26 mouse cellular contexts compared by ENCODE assay signal in the genomic region with DNA sequence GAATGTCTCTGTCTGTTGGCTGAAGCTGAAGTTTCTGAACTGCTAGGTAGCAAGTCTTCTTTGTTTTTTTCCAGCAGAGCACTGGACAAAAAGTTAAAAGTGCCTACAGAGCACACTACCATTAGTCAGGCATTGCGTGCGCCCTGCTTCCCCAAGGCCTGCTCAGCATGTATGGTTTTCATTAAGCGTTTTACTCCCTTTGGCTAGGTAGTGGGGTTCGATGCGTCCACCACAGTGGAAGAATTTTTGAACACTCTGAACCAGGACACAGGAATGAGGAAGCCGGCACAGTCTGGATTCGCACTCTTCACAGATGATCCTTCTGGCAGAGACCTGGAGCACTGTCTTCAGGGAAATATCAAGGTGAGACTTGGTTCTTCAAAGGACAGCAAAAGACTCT. TPM values are rescaled to one million over a fixed set of nuclear protein-coding genes. Genes with fewer than 3 reads are reported as not detected.
DNase-seq lines count a peak whose midpoint lies in the region; ATAC-seq lines count a peak whose summit lies in the region.
"Had no signal": no experiment of that assay in that cellular context is flagged by ENCODE, and none has a peak within 500 bp of the region (broad histone marks: within the 10 kb centered on the region; RNA-seq: fewer than 3 reads in every experiment).

No protein-coding gene starts in this region.

- H3K27ac ChIP-seq in heart, embryonic 10.5 days = no peak overlapping the region
- H3K27ac ChIP-seq in embryonic facial prominence, embryonic 12.5 days = 0 out of 2 replicates have a peak overlapping the region, but pooled peaks have one; percentile 14
- H3K27ac ChIP-seq in limb, embryonic 10.5 days = no peak overlapping the region
- H3K27ac ChIP-seq in limb, embryonic 15.5 days = no peak overlapping the region
- H3K27ac ChIP-seq: heart, embryonic 15.5 days; hindbrain, embryonic 12.5 days; hindbrain, postnatal 0 days; intestine, embryonic 15.5 days; liver, embryonic 15.5 days; midbrain, embryonic 10.5 days; stomach, postnatal 0 days had no signal

- H3K36me3 ChIP-seq in heart, embryonic 10.5 days = 0 out of 2 replicates have a peak, but pooled peaks cover 2% of the 10 kb centered on the region
- H3K36me3 ChIP-seq in embryonic facial prominence, embryonic 12.5 days = peaks cover 6% of the 10 kb centered on the region; the same call in 1 of the 2 replicates
- peaks cover 7% of the 10 kb centered on the region; the same call in 1 of the 2 replicates for H3K36me3 ChIP-seq in limb, embryonic 10.5 days
- H3K36me3 ChIP-seq in limb, embryonic 15.5 days = peaks cover 11% of the 10 kb centered on the region
- H3K36me3 ChIP-seq: heart, embryonic 15.5 days; hindbrain, embryonic 12.5 days; intestine, embryonic 15.5 days; liver, embryonic 15.5 days had no signal

- H3K9ac ChIP-seq in embryonic facial prominence, embryonic 12.5 days = no peak overlapping the region
- H3K9ac ChIP-seq in limb, embryonic 15.5 days = no peak overlapping the region
- H3K9ac ChIP-seq: heart, embryonic 15.5 days; hindbrain, embryonic 12.5 days; intestine, embryonic 15.5 days; liver, embryonic 15.5 days; lung, embryonic 14.5 days had no signal

- WGBS in heart, embryonic 10.5 days = 91% methylated on average over 7 of the region's 7 CpGs
- 52% methylated on average over 7 of the region's 7 CpGs for WGBS in embryonic facial prominence, embryonic 12.5 days
- 57% methylated on average over 7 of the region's 7 CpGs for WGBS in limb, embryonic 10.5 days
- WGBS in limb, embryonic 15.5 days = 44% methylated on average over 7 of the region's 7 CpGs

- H3K9me3 ChIP-seq in heart, embryonic 10.5 days = no peaks in the 10 kb centered on the region
- H3K9me3 ChIP-seq in embryonic facial prominence, embryonic 12.5 days = no peaks in the 10 kb centered on the region
- no peaks in the 10 kb centered on the region for H3K9me3 ChIP-seq in limb, embryonic 10.5 days (replicated peaks)
- H3K9me3 ChIP-seq in limb, embryonic 15.5 days = no peaks in the 10 kb centered on the region
- H3K9me3 ChIP-seq: heart, embryonic 15.5 days; hindbrain, embryonic 12.5 days; intestine, embryonic 15.5 days; liver, embryonic 15.5 days; midbrain, embryonic 10.5 days had no signal

- no peaks in the 10 kb centered on the region for H3K27me3 ChIP-seq in heart, embryonic 10.5 days (ENCODE audit: insufficient read depth, poor library complexity, severe bottlenecking)
- H3K27me3 ChIP-seq in embryonic facial prominence, embryonic 12.5 days = no peaks in the 10 kb centered on the region
- H3K27me3 ChIP-seq in limb, embryonic 10.5 days (ENCODE audit: low read depth, poor library complexity, severe bottlenecking) = no peaks in the 10 kb centered on the region
- H3K27me3 ChIP-seq in limb, embryonic 15.5 days = no peaks in the 10 kb centered on the region
- H3K27me3 ChIP-seq: heart, embryonic 15.5 days; hindbrain, embryonic 12.5 days; intestine, embryonic 15.5 days; liver, embryonic 15.5 days had no signal

- no peak for ATAC-seq in embryonic facial prominence, embryonic 12.5 days (ENCODE audit: insufficient number of reproducible peaks, insufficient read depth, low FRiP score, low TSS enrichment)
- ATAC-seq in limb, embryonic 15.5 days (ENCODE audit: insufficient number of reproducible peaks, low FRiP score, low TSS enrichment, low read depth) = peak; percentile 58; the same call in 1 of the 2 replicates
- ATAC-seq: CD4-positive, CD25-positive, alpha-beta regulatory T cell, adult 4 months; forebrain, embryonic 14.5 days; hindbrain, postnatal 0 days; intestine, embryonic 15.5 days; midbrain, embryonic 16.5 days had no signal

- DNase-seq in heart, embryonic 10.5 days (ENCODE audit: low spot score) = peak; percentile 55
- DNase-seq in heart, postnatal 25 days (ENCODE audit: low spot score) = no peak
- DNase-seq in limb, embryonic 10.5 days (ENCODE audit: low spot score) = peak; percentile 38
- DNase-seq in thymus, postnatal 36 days = no peak
- no peak for DNase-seq in urinary bladder, adult 2 months (ENCODE audit: low spot score)
- DNase-seq: adrenal gland, postnatal 25 days; cerebellum, adult 2 months; cerebellum, postnatal 14 days; heart, postnatal 36 days; kidney, adult 2 months; kidney, postnatal 4 days; layer of hippocampus, adult 9-11 months; lung, embryonic 14.5 days; lung, postnatal 14 days had no signal

- H3K4me2 ChIP-seq in embryonic facial prominence, embryonic 12.5 days (replicated peaks) = no peak overlapping the region
- H3K4me2 ChIP-seq in limb, embryonic 15.5 days = no peak overlapping the region
- H3K4me2 ChIP-seq: heart, embryonic 15.5 days; hindbrain, embryonic 12.5 days; intestine, embryonic 15.5 days; liver, embryonic 15.5 days; lung, embryonic 14.5 days had no signal

- intact Hi-C loops in heart, postnatal 25 days (cut with DNase I) = no loop called here

- H3K4me1 ChIP-seq in heart, embryonic 10.5 days = peaks cover 11% of the 10 kb centered on the region; the same call in 1 of the 2 replicates
- H3K4me1 ChIP-seq in embryonic facial prominence, embryonic 12.5 days = peaks cover 13% of the 10 kb centered on the region
- peaks cover 26% of the 10 kb centered on the region for H3K4me1 ChIP-seq in limb, embryonic 10.5 days
- H3K4me1 ChIP-seq in limb, embryonic 15.5 days = peaks cover 44% of the 10 kb centered on the region
- H3K4me1 ChIP-seq: liver, embryonic 15.5 days had no signal

- no peak overlapping the region for H3K4me3 ChIP-seq in heart, embryonic 10.5 days
- no peak overlapping the region for H3K4me3 ChIP-seq in embryonic facial prominence, embryonic 12.5 days
- no peak overlapping the region for H3K4me3 ChIP-seq in limb, embryonic 10.5 days
- H3K4me3 ChIP-seq in limb, embryonic 15.5 days = no peak overlapping the region
- H3K4me3 ChIP-seq: heart, embryonic 15.5 days; hindbrain, embryonic 12.5 days; intestine, embryonic 15.5 days; liver, embryonic 15.5 days; midbrain, embryonic 10.5 days had no signal

RNA-seq across cellular contexts. Expression of a gene that starts 27.4 kb away (rescaled TPM):
- 9.9 and 17.2 TPM in 2 replicates for polyA plus RNA-seq in heart, embryonic 10.5 days (2016; fragmentation: Nextera tagmentation; extraction: Ambion mirVana)
- total RNA-seq in heart, postnatal 25 days (2021) = 1 to 10 TPM; 2.8 to 3.0 TPM
- polyA plus RNA-seq in embryonic facial prominence, embryonic 12.5 days (2016; fragmentation: Nextera tagmentation; extraction: Ambion mirVana) = 38.4 and 39.7 TPM in 2 replicates
- polyA plus RNA-seq in limb, embryonic 10.5 days (2016; fragmentation: Nextera tagmentation; extraction: Ambion mirVana) = 25.5 and 33.4 TPM in 2 replicates
- polyA plus RNA-seq in limb, embryonic 15.5 days (2015; fragmentation: Nextera tagmentation; extraction: Ambion mirVana) = 26.8 and 29.1 TPM in 2 replicates
- 21.1 and 23.9 TPM in 2 replicates for polyA plus RNA-seq in urinary bladder, adult 2 months (2012; rRNA removed)

Comparison
In these comparisons a context has a peak if more than half of its experiments do, and no peak if none do; other contexts are left out.
1. DNase-seq: peak in heart, embryonic 10.5 days (single experiment) and limb, embryonic 10.5 days (single experiment); none in heart, postnatal 25 days (single experiment), thymus, postnatal 36 days (0 of 2) and urinary bladder, adult 2 months (single experiment).